Mouse (Mus musculus): ENCODE data around the gene Irf4.

DNA sequence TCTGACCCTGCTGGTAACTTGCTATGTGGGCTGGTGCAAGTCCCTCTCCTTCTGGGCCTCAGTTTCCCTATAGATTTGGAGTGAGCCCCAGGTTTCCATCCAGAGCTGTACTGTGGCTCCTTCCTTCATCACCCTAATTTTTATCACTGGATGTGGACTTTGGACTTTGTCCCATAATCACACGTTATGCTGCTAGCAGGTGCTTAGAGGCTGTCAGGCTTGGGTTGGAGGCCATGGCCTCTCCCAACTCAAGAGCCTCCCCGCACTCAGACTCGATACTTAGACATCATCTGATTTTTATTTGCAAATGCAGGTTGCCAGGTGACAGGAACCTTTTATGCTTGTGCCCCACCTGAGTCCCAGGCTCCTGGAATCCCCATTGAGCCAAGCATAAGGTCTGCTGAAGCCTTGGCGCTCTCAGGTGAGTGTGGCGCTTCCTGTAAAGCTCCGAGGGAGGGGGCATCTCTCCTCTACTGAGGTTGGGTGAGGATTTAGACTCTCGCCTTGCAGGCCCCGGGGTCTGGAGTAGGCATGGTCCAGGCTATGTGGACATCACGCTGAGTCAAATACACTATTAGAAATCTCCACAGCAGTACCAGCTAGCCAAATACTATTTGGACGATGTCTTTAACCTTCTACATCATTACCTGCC lies 5.9 kb downstream of the Irf4 start:
- TF ChIP-seq CTCF (conservative IDR thresholded peaks at IDR 0.05; ENCODE audit: low read length) (no peak), POU5F1 (IDR thresholded peaks at IDR 0.05; ENCODE audit: borderline replicate concordance, low read length) (no peak)
